Mouse (Mus musculus) forebrain, embryonic 11.5 days (tissue): Measurements from ENCODE around the gene Gyg. TPM values are rescaled to one million over a fixed set of nuclear protein-coding genes. Genes with fewer than 3 reads are reported as not detected.

Experiments
- ATAC-seq: fragments of 200-750 bp; cut with Nextera tagmentation; replicated peaks from 2 replicates; pipeline ENCODE4 v1.8.0; 2017; ENCODE audit warnings: moderate TSS enrichment; ENCODE audit not compliant: low FRiP score
- DNase-seq: peaks from one replicate; pipeline ENCODE4 v3.0.0-alpha.2; 2017; ENCODE audit warnings: low spot score
- H3K27ac ChIP-seq: fragments of 300-500 bp; sonication (generic); 2 replicates; pipeline ENCODE4 v1.5.1; 2014; ENCODE audit warnings: low read depth, low read length
- H3K27me3 ChIP-seq: fragments of 300-500 bp; sonication (generic); 2 replicates; pipeline ENCODE4 v1.6.1; 2014; ENCODE audit warnings: mild to moderate bottlenecking, low read length, mixed read lengths; ENCODE audit not compliant: control insufficient read depth, insufficient read depth
- H3K36me3 ChIP-seq: fragments of 300-500 bp; sonication (generic); 2 replicates; pipeline ENCODE4 v1.6.1; 2014; ENCODE audit warnings: mild to moderate bottlenecking, low read length, moderate library complexity, mixed read lengths; ENCODE audit not compliant: control insufficient read depth, insufficient read depth
- H3K4me1 ChIP-seq: fragments of 300-500 bp; sonication (generic); replicated peaks from 2 replicates; pipeline ENCODE4 v1.6.1; 2014; ENCODE audit warnings: low read length, mixed read lengths; ENCODE audit not compliant: control insufficient read depth, insufficient read depth
- H3K4me2 ChIP-seq: fragments of 300-500 bp; sonication (generic); 2 replicates; pipeline ENCODE4 v1.6.1; 2014; ENCODE audit warnings: low read depth, mild to moderate bottlenecking, low read length, moderate library complexity, mixed read lengths; ENCODE audit not compliant: severe bottlenecking
- H3K4me3 ChIP-seq: fragments of 300-500 bp; sonication (generic); 2 replicates; pipeline ENCODE4 v1.5.1; 2014; ENCODE audit warnings: low read depth, low read length
- H3K9ac ChIP-seq: fragments of 300-500 bp; sonication (generic); 2 replicates; pipeline ENCODE4 v1.6.1; 2014; ENCODE audit warnings: low read length
- H3K9me3 ChIP-seq: fragments of 300-500 bp; sonication (generic); 2 replicates; pipeline ENCODE4 v1.6.1; 2016; ENCODE audit warnings: low read length, mixed read lengths; ENCODE audit not compliant: control insufficient read depth
- WGBS: fragments of 180-500 bp; shearing (Covaris S2); extraction: QIAGEN DNeasy Blood & Tissue Kit; methylation state at CpG from one replicate; pipeline ENCODE4 v1.1.7; 2014; 5-methylcytosine and 5-hydroxymethylcytosine counted together
- polyA plus RNA-seq: library from polyadenylated mRNA; unstranded; fragments of >200 nt; fragmentation: Nextera tagmentation; extraction: Ambion mirVana; gene quantifications from 2 replicates; pipeline ENCODE4 v1.2.1, GENCODE M21; 2014

The Gyg gene
- polyA plus RNA-seq, 1 experiment from 2014 or later: 37.6 TPM

GRCm38 (mm10) chr3:20103830-20104229 lies 51.3 kb downstream of the Gyg start:
- Histone ChIP-seq H3K36me3 (no peaks in the 10 kb centered on the region), H3K4me1 (no peaks in the 10 kb centered on the region), H3K9me3 (no peaks in the 10 kb centered on the region), H3K27ac (no peak overlapping the region), H3K4me2 (no peak overlapping the region), H3K9ac (no peak overlapping the region), H3K4me3 (no peak overlapping the region), H3K27me3 (no peaks in the 10 kb centered on the region)
- ATAC-seq: no peak
- WGBS: 82% methylated on average over 3 of the region's 3 CpGs
- no peak for DNase-seq

- WGBS: 82% methylated on average over 3 of the region's 3 CpGs
- H3K27me3 ChIP-seq: no peaks in the 10 kb centered on the region
- H3K36me3 ChIP-seq: no peaks in the 10 kb centered on the region; the same call in 1 of the 2 replicates
- no peak overlapping the region for H3K4me2 ChIP-seq
- no peak overlapping the region for H3K27ac ChIP-seq
- H3K9me3 ChIP-seq: no peaks in the 10 kb centered on the region
- no peak overlapping the region for H3K9ac ChIP-seq
- ATAC-seq (no peak), DNase-seq (no peak)
- no peak overlapping the region for H3K4me3 ChIP-seq
- no peaks in the 10 kb centered on the region for H3K4me1 ChIP-seq
Measured at GRCm38 (mm10) chr3:20082161-20082560, 73.0 kb downstream of the Gyg start.

GRCm38 (mm10) chr3:20076145-20077053 lies 78.7 kb downstream of the Gyg start:
- no peak for DNase-seq
- H3K4me2 ChIP-seq: no peak overlapping the region
- 87% methylated on average over 11 of the region's 11 CpGs for WGBS
- ATAC-seq: no peak
- H3K36me3 ChIP-seq: no peaks in the 10 kb centered on the region; the same call in 1 of the 2 replicates
- no peaks in the 10 kb centered on the region for H3K27me3 ChIP-seq
- H3K4me1 ChIP-seq: no peaks in the 10 kb centered on the region
- no peak overlapping the region for H3K4me3 ChIP-seq
- H3K9me3 ChIP-seq: no peaks in the 10 kb centered on the region
- no peak overlapping the region for H3K27ac ChIP-seq
- no peak overlapping the region for H3K9ac ChIP-seq

Other genes with a start within 250 kb of the Gyg start
- gene Cp, start 198.3 kb downstream of the Gyg start, polyA plus RNA-seq: 4.2 and 4.7 TPM in 2 replicates
- 11.8 and 13.7 TPM in 2 replicates for gene Hps3, start 120.0 kb downstream of the Gyg start, polyA plus RNA-seq
- gene Hltf, start 97.5 kb downstream of the Gyg start, polyA plus RNA-seq: 22.0 and 25.9 TPM in 2 replicates
- gene Cpa3, start 86.9 kb upstream of the Gyg start, polyA plus RNA-seq: 0.29 TPM in 1 of 2 replicates, not detected in the other
- gene Cpb1, start 120.4 kb upstream of the Gyg start, polyA plus RNA-seq: not detected in 2 replicates
- gene Agtr1b, start 211.9 kb upstream of the Gyg start, polyA plus RNA-seq: 0.15 TPM in 1 of 2 replicates, not detected in the other